Mouse (Mus musculus): ENCODE data around the gene Rpl13.

Rpl13 gene

GRCm38 (mm10) chr8:123106531-123106930 is 4.4 kb downstream of the Rpl13 start:
- DNase-seq (ENCODE audit: extremely low read depth, low read depth, low spot score) = no peak

DNA sequence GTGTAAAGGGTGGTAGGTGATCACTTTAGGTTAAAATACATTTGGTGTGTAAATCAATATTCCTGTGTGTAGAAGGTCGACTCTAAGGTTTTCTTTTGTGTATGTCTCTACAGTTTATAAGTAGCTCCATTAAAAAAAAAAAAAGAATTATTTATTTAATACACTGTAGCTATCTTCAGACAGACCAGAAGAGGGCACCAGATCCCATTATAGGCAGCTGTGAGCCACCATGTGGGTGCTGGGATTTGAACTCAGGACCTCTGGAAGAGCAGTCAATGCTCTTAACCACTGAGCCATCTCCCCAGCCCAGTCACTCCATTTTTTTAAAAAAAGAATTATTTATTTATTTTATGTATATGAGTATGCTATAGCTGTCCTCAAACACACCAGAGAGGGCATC is 5.9 kb downstream of the Rpl13 start:
- no peak for DNase-seq (ENCODE audit: extremely low read depth, low read depth, low spot score)

GRCm38 (mm10) chr8:123108953-123109352 is 6.8 kb downstream of the Rpl13 start:
- DNase-seq (ENCODE audit: extremely low read depth, low read depth, low spot score) = no peak

DNA sequence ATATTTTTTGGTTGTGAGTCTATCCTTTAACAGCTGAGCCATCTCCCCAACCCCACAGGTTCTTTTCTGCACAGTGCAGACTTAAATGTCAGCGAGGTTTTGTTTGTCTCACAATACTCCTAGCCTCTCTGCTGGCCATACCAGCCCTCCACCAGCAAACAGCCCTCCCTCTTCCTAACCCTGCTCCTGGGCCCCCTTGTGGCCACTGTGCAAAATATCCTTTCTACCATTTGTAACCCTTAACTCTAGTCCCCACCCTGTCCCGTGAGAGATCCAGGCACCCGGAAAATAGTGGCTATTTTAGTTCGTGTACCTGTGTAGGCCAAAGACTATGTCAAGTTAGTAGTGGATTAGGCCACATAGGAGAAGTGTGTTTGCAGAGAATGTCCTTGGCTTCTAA is 8.5 kb downstream of the Rpl13 start:
- no peak for DNase-seq (ENCODE audit: extremely low read depth, low read depth, low spot score)

DNA sequence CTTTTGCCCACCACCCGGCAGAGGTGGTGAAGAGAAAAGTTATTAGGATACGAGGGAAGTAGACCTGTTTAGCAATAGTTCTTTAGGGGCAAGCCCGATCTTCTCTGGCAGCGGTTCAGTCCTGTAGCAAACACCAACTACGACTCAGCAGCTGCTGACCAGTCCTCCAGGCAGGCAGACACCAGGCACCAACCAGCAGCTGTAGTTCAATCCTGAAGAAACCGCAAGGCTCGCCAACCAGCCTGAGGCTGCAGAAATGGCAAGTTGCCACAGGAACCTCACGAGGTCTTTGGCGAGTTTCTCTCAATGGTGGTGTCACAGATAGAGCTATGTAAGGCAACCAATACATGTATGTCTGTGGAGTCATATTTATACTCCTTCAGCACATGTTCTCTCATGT is 10.7 kb downstream of the Rpl13 start:
- no peak for DNase-seq (ENCODE audit: extremely low read depth, low read depth, low spot score)

GRCm38 (mm10) chr8:123113908-123114469 is 11.8 kb downstream of the Rpl13 start:
- DNase-seq (ENCODE audit: extremely low read depth, low read depth, low spot score) = no peak

GRCm38 (mm10) chr8:123114644-123115043 is 12.5 kb downstream of the Rpl13 start:
- DNase-seq (ENCODE audit: extremely low read depth, low read depth, low spot score) = no peak

DNA sequence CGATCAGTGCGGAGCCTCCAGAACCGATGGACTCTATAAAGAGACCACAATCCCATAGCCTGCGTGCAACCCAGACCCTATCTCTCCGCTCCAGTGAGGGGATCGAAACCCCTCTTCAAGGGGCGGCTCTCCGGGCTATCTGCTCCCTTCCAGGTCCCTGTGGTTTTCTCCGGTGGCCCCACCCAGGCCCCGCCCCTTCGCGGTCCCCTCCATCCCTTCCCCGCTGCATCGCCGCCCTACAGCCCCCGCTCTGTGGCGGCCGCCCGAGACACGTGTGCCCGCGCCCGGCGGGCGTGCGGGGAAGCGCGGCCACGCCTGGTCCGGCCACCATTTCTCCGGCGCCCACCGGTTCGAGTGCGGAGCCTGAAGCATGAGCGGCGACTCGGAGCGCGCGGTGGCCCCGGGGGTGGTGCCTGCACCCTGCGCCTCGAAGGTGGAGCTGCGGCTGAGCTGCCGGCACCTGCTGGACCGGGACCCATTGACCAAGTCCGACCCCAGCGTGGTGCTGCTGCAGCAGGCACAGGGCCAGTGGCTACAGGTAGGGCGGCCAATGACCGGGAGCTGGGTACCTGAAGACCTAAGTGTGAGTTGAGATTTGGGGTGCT is 15.1 kb downstream of the Rpl13 start, which contains the start of gene Cpne7:
Gene Cpne7, plus strand, starts transcription at position 248 of the 605 bp plus-strand sequence.
- no peak for DNase-seq (ENCODE audit: extremely low read depth, low read depth, low spot score)

GRCm38 (mm10) chr8:123117744-123118143 is 15.6 kb downstream of the Rpl13 start:
- no peak for DNase-seq (ENCODE audit: extremely low read depth, low read depth, low spot score)

- DNase-seq (ENCODE audit: extremely low read depth, low read depth, low spot score) = no peak
Measured at GRCm38 (mm10) chr8:123122059-123122458, 19.9 kb downstream of the Rpl13 start.

- DNase-seq (ENCODE audit: extremely low read depth, low read depth, low spot score) = no peak
Measured at GRCm38 (mm10) chr8:123122670-123123069, 20.5 kb downstream of the Rpl13 start.

DNA sequence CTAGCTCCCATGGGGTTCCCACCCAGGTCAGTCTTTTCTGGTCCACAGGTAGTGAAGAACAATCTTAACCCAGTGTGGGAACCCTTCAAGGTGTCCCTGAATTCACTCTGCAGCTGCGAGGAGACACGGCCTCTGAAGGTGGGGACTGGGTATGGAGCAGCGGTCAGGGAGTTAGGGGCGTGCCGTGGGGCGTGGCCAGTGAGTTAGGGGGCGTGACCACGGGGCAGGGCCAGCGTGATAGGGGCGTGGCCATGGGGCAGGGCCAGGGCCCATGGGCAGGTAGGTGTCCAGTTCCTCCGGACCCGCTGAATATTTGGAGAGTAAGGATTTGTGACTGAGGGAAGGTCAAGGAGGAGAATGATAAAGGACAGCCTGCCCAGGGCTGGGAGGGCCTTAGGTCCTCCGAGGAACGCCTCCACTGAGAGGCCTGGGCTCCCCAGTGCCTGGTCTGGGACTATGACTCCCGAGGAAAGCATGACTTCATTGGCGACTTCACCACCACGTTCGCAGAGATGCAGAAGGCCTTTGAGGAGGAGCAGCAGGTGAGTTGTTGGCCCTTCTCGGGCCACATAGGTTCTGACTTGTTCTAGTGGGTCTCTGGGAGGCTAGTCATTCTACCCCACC is 24.2 kb downstream of the Rpl13 start:
- DNase-seq (ENCODE audit: extremely low read depth, low read depth, low spot score) = no peak

GRCm38 (mm10) chr8:123131041-123131440 is 28.9 kb downstream of the Rpl13 start:
- DNase-seq (ENCODE audit: extremely low read depth, low read depth, low spot score) = no peak

- no peak for DNase-seq (ENCODE audit: extremely low read depth, low read depth, low spot score)
Measured at GRCm38 (mm10) chr8:123132953-123133352, 30.8 kb downstream of the Rpl13 start.

- DNase-seq (ENCODE audit: extremely low read depth, low read depth, low spot score) = no peak
Measured at GRCm38 (mm10) chr8:123134149-123134713, 32.1 kb downstream of the Rpl13 start.

- DNase-seq (ENCODE audit: extremely low read depth, low read depth, low spot score) = no peak
Measured at GRCm38 (mm10) chr8:123135406-123135805, 33.3 kb downstream of the Rpl13 start.

DNA sequence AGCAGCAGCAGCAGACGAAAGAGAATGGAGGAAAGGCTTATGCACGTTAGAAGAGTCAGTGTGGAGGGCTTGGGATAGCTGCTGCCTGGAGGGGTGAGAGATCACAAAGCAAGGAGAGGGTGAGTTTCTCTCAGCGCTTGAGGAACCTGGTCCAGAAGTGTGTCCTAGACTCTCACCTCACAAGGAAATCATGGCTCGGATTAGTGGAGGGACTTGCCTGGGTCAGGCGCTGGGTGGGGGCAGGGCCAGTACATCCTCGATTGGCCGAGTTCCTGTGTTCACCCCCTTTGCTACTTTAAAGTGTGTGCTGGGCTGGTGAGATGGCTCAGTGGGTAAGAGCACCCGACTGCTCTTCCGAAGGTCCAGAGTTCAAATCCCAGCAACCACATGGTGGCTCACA is 33.7 kb downstream of the Rpl13 start:
- no peak for DNase-seq (ENCODE audit: extremely low read depth, low read depth, low spot score)

- no peak for DNase-seq (ENCODE audit: extremely low read depth, low read depth, low spot score)
Measured at GRCm38 (mm10) chr8:123136287-123136686, 34.1 kb downstream of the Rpl13 start.

- peak; percentile 36 for DNase-seq (ENCODE audit: extremely low read depth, low read depth, low spot score)
Measured at GRCm38 (mm10) chr8:123137645-123138077, 35.5 kb downstream of the Rpl13 start.

GRCm38 (mm10) chr8:123138741-123139140 is 36.6 kb downstream of the Rpl13 start:
- DNase-seq (ENCODE audit: extremely low read depth, low read depth, low spot score) = no peak

DNA sequence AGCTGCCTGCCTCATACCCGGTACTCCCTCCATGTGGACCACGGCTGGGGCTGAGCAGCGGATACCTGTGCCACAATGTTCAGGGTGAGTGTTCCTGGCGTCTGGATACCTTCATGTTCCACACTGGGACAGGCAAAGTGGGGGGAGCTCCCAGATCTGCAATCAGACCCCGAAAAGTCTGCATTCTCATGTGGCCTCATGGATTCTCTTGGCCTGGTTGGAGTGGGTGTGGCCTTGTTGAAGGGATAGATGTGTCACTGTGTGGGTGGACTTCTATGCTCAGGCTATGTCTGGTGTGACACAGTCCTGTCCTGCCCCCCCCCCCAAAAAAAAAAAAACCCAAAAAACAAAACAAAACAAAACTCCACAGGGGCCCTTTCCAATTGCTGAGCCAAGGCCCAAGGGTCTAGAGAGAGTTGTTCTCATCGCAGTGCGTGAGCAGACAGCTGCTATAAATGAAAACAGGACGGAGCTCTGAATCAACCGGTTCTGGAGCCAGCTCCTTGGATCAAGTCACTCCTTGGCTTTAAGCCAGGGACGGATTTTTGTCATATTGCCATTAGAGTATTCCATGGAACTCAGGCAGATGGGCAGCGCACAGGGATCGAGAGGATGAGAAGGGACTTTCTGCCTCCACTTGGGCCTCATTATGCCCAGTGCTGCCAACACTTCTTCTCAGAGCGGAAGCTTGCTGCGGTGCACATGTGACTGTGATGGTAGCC is 39.8 kb downstream of the Rpl13 start:
- DNase-seq (ENCODE audit: extremely low read depth, low read depth, low spot score) = peak; percentile 61
